Mouse (Mus musculus) myocyte (in vitro differentiated cells): ENCODE results near the gene Rps6kc1.

Experiments used
- POLR2A ChIP-seq: IDR thresholded peaks from one replicate; pipeline ENCODE4 v1.6.1; 2011; ENCODE audit warnings: low read depth, mild to moderate bottlenecking, control low read depth, moderate library complexity; ENCODE audit not compliant: insufficient read length
- POLR2AphosphoS2 ChIP-seq: IDR thresholded peaks from one replicate; pipeline ENCODE4 v1.6.1; 2011; ENCODE audit warnings: low read depth, control low read depth; ENCODE audit not compliant: insufficient read length
- USF1 ChIP-seq: IDR thresholded peaks from one replicate; pipeline ENCODE4 v1.6.1; 2011; ENCODE audit warnings: low read depth, mild to moderate bottlenecking, control low read depth, moderate library complexity

DNA sequence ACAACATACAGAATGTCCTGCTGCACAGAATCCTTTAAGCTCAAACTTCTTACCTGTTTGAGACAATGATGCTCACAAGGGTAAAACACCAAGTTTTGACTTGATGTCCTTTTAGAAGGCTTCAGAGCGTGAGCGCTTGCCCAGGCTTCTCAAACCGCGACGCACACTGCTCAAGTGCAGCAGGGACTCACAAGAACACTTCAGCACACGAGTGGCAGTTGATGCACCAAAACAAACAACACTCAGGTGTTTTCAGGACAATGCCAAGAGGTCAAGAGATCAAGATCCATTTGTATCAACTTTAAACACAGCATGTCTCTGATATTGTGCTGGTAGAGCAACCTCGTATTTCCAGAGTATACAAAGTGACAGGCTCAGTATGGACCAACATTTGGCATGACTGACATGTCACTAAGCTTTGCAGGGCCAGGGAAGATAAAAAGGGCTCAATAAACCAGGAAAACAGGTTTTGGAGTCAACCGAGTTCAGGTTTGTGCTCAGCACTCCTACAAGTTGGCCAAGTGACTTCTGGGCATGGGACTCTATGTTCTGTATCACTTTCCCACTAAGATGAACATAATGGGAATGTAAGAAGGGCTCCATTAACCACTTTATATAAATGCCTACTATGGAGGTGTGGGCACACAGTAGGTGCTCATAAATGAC, 78.5 kb downstream of the Rps6kc1 start:
- TF ChIP-seq POLR2AphosphoS2 (no peak), POLR2A (no peak), USF1 (no peak)
